Mouse (Mus musculus): ENCODE measurements around the gene Cadm4. TPM values are rescaled to one million over a fixed set of nuclear protein-coding genes. Genes with fewer than 3 reads are reported as not detected.

The Cadm4 gene
- polyA plus RNA-seq, 1 experiment, result 3.5 TPM

- Histone ChIP-seq H3K4me3 (ENCODE audit: insufficient read depth, low read depth, low read length) (no peak overlapping the region), H3K4me1 (ENCODE audit: control insufficient read depth, insufficient read depth, insufficient read length, low read length) (peaks cover 26% of the 10 kb centered on the region; the same call in 1 of the 2 replicates), H3K27ac (replicated peaks; ENCODE audit: low read depth, low read length) (peak overlapping the region; percentile 23)
Measured at GRCm38 (mm10) chr7:24457726-24458370, 24.0 kb upstream of the Cadm4 start.

- Histone ChIP-seq H3K27ac (replicated peaks; ENCODE audit: low read depth, low read length) (peak overlapping the region; percentile 51), H3K4me3 (ENCODE audit: insufficient read depth, low read depth, low read length) (no peak overlapping the region), H3K4me1 (ENCODE audit: control insufficient read depth, insufficient read depth, insufficient read length, low read length) (peaks cover 28% of the 10 kb centered on the region; the same call in 1 of the 2 replicates)
Measured at GRCm38 (mm10) chr7:24459440-24459839, 22.4 kb upstream of the Cadm4 start.

- Histone ChIP-seq H3K4me3 (ENCODE audit: insufficient read depth, low read depth, low read length) (no peak overlapping the region), H3K4me1 (ENCODE audit: control insufficient read depth, insufficient read depth, insufficient read length, low read length) (peaks cover 27% of the 10 kb centered on the region; the same call in 1 of the 2 replicates), H3K27ac (replicated peaks; ENCODE audit: low read depth, low read length) (peak overlapping the region; percentile 63)
Measured at GRCm38 (mm10) chr7:24459843-24460242, 22.0 kb upstream of the Cadm4 start.

- Histone ChIP-seq H3K4me3 (ENCODE audit: insufficient read depth, low read depth, low read length) (0 out of 2 replicates have a peak overlapping the region, but pooled peaks have one; percentile 1), H3K27ac (replicated peaks; ENCODE audit: low read depth, low read length) (peak overlapping the region; percentile 76), H3K4me1 (ENCODE audit: control insufficient read depth, insufficient read depth, insufficient read length, low read length) (peaks cover 18% of the 10 kb centered on the region; the same call in 1 of the 2 replicates)
Measured at GRCm38 (mm10) chr7:24461376-24462051, 20.3 kb upstream of the Cadm4 start.

GRCm38 (mm10) chr7:24462388-24463319, 19.2 kb upstream of the Cadm4 start, which contains the start of gene Plaur:
TSS of gene Plaur (plus strand) at chr7:24462484.
- peaks cover 15% of the 10 kb centered on the region; the same call in 1 of the 2 replicates for H3K4me1 ChIP-seq (ENCODE audit: control insufficient read depth, insufficient read depth, insufficient read length, low read length)
- peak within 1 kb of the TSS; percentile 97 for H3K27ac ChIP-seq (replicated peaks; ENCODE audit: low read depth, low read length)
- H3K4me3 ChIP-seq (ENCODE audit: insufficient read depth, low read depth, low read length), result peak within 1 kb of the TSS; percentile 67

- Histone ChIP-seq H3K4me3 (ENCODE audit: insufficient read depth, low read depth, low read length) (no peak overlapping the region), H3K27ac (replicated peaks; ENCODE audit: low read depth, low read length) (no peak overlapping the region), H3K4me1 (ENCODE audit: control insufficient read depth, insufficient read depth, insufficient read length, low read length) (peaks cover 2% of the 10 kb centered on the region; the same call in 1 of the 2 replicates)
Measured at GRCm38 (mm10) chr7:24466835-24467234, 15.0 kb upstream of the Cadm4 start.

GRCm38 (mm10) chr7:24467886-24468285, 13.9 kb upstream of the Cadm4 start:
- Histone ChIP-seq H3K27ac (replicated peaks; ENCODE audit: low read depth, low read length) (no peak overlapping the region), H3K4me1 (ENCODE audit: control insufficient read depth, insufficient read depth, insufficient read length, low read length) (peaks cover 2% of the 10 kb centered on the region; the same call in 1 of the 2 replicates), H3K4me3 (ENCODE audit: insufficient read depth, low read depth, low read length) (no peak overlapping the region)

GRCm38 (mm10) chr7:24469126-24469525, 12.7 kb upstream of the Cadm4 start:
- Histone ChIP-seq H3K4me3 (ENCODE audit: insufficient read depth, low read depth, low read length) (no peak overlapping the region), H3K27ac (replicated peaks; ENCODE audit: low read depth, low read length) (no peak overlapping the region), H3K4me1 (ENCODE audit: control insufficient read depth, insufficient read depth, insufficient read length, low read length) (peaks cover under 1% of the 10 kb centered on the region; the same call in 1 of the 2 replicates)

GRCm38 (mm10) chr7:24470356-24470755, 11.5 kb upstream of the Cadm4 start:
- no peak overlapping the region for H3K4me3 ChIP-seq (ENCODE audit: insufficient read depth, low read depth, low read length)
- H3K27ac ChIP-seq (replicated peaks; ENCODE audit: low read depth, low read length), result no peak overlapping the region

GRCm38 (mm10) chr7:24472442-24472841, 9.4 kb upstream of the Cadm4 start:
- H3K4me1 ChIP-seq (ENCODE audit: control insufficient read depth, insufficient read depth, insufficient read length, low read length), result no peaks in the 10 kb centered on the region
- H3K4me3 ChIP-seq (ENCODE audit: insufficient read depth, low read depth, low read length), result no peak overlapping the region
- no peak overlapping the region for H3K27ac ChIP-seq (replicated peaks; ENCODE audit: low read depth, low read length)

More at GRCm38 (mm10) chr7:24470356-24470755, 11.5 kb upstream of the Cadm4 start:
- H3K4me1 ChIP-seq (ENCODE audit: control insufficient read depth, insufficient read depth, insufficient read length, low read length), result no peaks in the 10 kb centered on the region

GRCm38 (mm10) chr7:24472937-24473336, 8.9 kb upstream of the Cadm4 start:
- no peaks in the 10 kb centered on the region for H3K4me1 ChIP-seq (ENCODE audit: control insufficient read depth, insufficient read depth, insufficient read length, low read length)
- H3K4me3 ChIP-seq (ENCODE audit: insufficient read depth, low read depth, low read length), result no peak overlapping the region

GRCm38 (mm10) chr7:24473913-24474529, 7.8 kb upstream of the Cadm4 start:
- Histone ChIP-seq H3K4me1 (ENCODE audit: control insufficient read depth, insufficient read depth, insufficient read length, low read length) (no peaks in the 10 kb centered on the region), H3K4me3 (ENCODE audit: insufficient read depth, low read depth, low read length) (no peak overlapping the region), H3K27ac (replicated peaks; ENCODE audit: low read depth, low read length) (no peak overlapping the region)

More at GRCm38 (mm10) chr7:24472937-24473336, 8.9 kb upstream of the Cadm4 start:
- no peak overlapping the region for H3K27ac ChIP-seq (replicated peaks; ENCODE audit: low read depth, low read length)

- H3K27ac ChIP-seq (replicated peaks; ENCODE audit: low read depth, low read length), result no peak overlapping the region
- no peaks in the 10 kb centered on the region for H3K4me1 ChIP-seq (ENCODE audit: control insufficient read depth, insufficient read depth, insufficient read length, low read length)
- H3K4me3 ChIP-seq (ENCODE audit: insufficient read depth, low read depth, low read length), result no peak overlapping the region
Measured at GRCm38 (mm10) chr7:24474811-24475506, 6.9 kb upstream of the Cadm4 start.

GRCm38 (mm10) chr7:24476338-24476737, 5.5 kb upstream of the Cadm4 start:
- no peak overlapping the region for H3K4me3 ChIP-seq (ENCODE audit: insufficient read depth, low read depth, low read length)
- peaks cover under 1% of the 10 kb centered on the region; the same call in 1 of the 2 replicates for H3K4me1 ChIP-seq (ENCODE audit: control insufficient read depth, insufficient read depth, insufficient read length, low read length)
- no peak overlapping the region for H3K27ac ChIP-seq (replicated peaks; ENCODE audit: low read depth, low read length)
